Mouse (Mus musculus): ENCODE measurements around the gene Parp11.

DNA sequence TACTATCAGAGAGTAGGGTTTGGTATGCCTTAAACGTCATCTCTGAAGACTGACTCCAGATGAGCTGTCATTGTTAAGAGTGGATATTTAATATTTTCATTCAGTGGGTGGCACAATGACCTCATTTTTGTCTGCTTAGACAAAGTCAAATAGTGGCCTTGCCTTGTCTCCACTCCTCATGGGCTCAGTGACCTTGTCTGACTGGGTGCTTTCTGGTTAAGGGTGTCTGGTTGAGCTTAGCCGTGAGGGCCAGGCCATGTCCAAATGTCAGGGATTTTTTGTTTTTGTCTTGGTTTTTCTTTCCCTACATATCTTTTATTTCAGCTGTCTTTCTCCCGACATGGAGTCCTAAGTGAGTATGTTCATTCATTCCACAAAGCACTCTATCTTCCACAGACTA is 54.2 kb downstream of the Parp11 start:
- TF ChIP-seq EP300 (IDR thresholded peaks at IDR 0.05; ENCODE audit: insufficient read depth, low read depth, low read length) (no peak), POLR2A (IDR thresholded peaks at IDR 0.05; ENCODE audit: insufficient read depth, low read depth, low read length) (no peak), CTCF (IDR thresholded peaks at IDR 0.05) (no peak)
